Mouse (Mus musculus): Measurements from ENCODE around the gene Gm2696.
"Not testable (repeated sequence)": the region's sequence is repeated elsewhere in the genome, so short reads cannot be mapped to it uniquely, and the experiment has no call there.

Gene Gm2696

DNA sequence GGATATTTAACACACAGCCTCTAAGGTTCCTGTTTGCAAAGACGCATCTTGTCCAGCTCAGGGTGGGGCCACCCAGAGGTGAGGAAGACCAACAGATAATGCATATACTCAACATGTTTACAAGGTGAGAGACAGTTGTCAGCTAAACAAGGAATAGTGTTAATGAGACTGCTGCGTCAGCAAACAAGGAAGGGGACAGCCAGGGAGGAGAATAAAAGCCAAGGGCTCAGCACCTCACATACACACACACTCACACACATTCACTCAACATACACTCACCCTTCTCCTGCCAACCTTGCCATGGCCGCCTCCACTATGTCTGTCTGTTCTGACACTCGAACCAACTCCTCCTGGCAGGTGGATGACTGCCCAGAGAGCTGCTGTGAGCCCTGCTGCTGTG is at the start of gene Gm2696:
Gene Gm2696, plus strand, starts transcription at position 301 of the 400 bp plus-strand sequence.
- DNase-seq (ENCODE audit: low spot score in 2 of 2): no peak

DNA sequence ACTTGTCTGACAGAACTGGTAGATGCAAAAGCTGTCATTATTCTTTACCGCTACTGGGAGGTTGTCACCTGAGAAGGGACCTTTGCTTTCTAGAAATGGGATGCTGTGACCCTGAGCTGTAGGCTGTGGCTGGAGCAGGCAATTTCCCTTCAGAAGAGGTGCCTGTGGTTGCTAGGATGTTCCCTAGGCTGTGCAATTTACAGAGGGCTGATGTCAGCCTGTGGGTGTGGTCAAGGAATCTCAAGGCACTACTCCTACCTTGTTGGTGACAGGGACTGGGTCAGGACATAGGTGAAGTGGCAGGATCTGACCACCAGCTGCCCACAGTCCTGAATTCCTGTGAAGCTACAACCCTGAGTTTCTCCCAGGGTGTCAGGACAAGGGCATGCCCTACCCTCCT is 44.8 kb upstream of the Gm2696 start:
- DNase-seq (ENCODE audit: low spot score in 2 of 2): no peak

DNA sequence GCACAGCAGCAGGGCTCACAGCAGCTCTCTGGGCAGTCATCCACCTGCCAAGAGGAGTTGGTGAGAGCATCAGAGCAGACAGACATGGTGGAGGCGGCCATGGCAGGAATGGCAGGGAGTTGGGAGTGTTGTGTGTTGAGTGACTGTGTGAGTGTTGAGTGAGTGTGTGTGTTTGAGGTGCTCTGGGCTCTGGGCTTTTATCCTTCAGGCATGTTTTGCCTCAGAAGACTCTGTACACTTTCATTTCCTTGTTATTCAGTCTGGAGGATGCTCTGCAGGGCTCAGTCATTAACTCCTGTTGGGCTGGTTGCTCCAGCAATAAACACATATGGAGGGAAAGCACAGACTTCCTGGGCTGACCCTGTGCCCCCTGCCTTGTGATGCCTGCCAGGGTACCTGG is 43.3 kb upstream of the Gm2696 start, which contains the start of gene Gm3238:
Gene Gm3238, minus strand, starts transcription at position 101 of the 400 bp plus-strand sequence.
- not testable (repeated sequence) for DNase-seq (ENCODE audit: low spot score in 2 of 2)

DNA sequence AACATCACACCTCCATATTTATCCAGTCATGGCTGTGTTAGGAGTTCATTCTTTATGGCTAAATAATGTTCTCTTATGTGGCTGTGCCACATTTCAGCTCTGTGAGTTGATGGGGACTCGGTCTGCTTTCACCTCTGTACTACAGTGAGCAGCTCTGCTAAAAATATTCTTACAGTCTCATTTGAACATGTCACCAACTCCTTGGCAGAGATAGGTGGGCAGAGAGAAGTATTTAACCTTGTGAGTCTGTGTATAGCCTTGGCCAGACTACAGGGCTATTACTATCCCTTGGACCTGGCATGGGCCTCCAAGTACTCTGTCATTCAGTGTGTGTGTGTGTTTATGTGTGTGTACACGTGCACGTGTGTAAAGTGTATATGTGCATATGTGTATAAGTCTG is 42.3 kb upstream of the Gm2696 start:
- not testable (repeated sequence) for DNase-seq (ENCODE audit: low spot score in 2 of 2)

DNA sequence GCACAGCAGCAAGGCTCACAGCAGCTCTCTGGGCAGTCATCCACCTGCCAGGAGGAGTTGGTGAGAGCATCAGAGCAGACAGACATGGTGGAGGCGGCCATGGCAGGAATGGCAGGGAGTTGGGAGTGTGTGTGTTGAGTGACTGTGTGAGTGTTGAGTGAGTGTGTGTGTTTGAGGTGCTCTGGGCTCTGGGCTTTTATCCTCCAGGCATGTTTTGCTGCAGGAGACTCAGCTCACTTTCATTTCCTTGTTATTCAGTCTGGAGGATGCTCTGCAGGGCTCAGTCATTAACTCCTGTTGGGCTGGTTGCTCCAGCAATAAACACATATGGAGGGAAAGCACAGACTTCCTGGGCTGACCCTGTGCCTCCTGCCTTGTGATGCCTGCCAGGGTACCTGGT is 37.6 kb upstream of the Gm2696 start, which contains the start of gene Gm7138:
Gene Gm7138, minus strand, starts transcription at position 101 of the 400 bp plus-strand sequence.
- not testable (repeated sequence) for DNase-seq (ENCODE audit: low spot score in 2 of 2)

DNA sequence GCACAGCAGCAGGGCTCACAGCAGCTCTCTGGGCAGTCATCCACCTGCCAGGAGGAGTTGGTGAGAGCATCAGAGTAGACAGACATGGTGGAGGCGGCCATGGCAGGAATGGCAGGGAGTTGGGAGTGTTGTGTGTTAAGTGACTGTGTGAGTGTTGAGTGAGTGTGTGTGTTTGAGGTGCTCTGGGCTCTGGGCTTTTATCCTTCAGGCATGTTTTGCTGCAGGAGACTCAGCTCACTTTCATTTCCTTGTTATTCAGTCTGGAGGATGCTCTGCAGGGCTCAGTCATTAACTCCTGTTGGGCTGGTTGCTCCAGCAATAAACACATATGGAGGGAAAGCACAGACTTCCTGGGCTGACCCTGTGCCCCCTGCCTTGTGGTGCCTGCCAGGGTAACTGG is 32.0 kb upstream of the Gm2696 start, which contains the start of gene Gm3250:
Gene Gm3250, minus strand, starts transcription at position 101 of the 400 bp plus-strand sequence.
- not testable (repeated sequence) for DNase-seq (ENCODE audit: low spot score in 2 of 2)

DNA sequence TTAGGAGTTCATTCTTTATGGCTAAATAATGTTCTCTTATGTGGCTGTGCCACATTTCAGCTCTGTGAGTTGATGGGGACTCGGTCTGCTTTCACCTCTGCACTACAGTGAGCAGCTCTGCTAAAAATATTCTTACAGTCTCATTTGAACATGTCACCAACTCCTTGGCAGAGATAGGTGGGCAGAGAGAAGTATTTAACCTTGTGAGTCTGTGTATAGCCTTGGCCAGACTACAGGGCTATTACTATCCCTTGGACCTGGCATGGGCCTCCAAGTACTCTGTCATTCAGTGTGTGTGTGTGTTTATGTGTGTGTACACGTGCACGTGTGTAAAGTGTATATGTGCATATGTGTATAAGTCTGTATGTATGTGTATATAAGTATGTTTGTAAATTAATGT is 31.1 kb upstream of the Gm2696 start:
- not testable (repeated sequence) for DNase-seq (ENCODE audit: low spot score in 2 of 2)

DNA sequence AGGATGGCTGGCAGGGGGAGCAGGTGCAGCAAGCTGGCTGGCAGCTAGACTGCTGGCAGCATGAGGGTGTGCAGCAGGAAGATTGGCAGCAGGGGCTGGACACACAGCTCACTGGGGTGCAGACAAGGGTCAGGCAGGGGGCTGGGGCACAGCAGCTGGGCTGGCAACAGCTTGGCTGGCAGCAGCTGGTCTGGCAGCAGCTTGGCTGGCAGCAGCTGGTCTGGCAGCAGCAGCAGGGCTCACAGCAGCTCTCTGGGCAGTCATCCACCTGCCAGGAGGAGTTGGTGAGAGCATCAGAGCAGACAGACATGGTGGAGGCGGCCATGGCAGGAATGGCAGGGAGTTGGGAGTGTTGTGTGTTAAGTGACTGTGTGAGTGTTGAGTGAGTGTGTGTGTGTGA is 26.6 kb upstream of the Gm2696 start, which contains the start of gene Gm7137:
Gene Gm7137, minus strand, starts transcription at position 325 of the 400 bp plus-strand sequence.
- not testable (repeated sequence) for DNase-seq (ENCODE audit: low spot score in 2 of 2)

DNA sequence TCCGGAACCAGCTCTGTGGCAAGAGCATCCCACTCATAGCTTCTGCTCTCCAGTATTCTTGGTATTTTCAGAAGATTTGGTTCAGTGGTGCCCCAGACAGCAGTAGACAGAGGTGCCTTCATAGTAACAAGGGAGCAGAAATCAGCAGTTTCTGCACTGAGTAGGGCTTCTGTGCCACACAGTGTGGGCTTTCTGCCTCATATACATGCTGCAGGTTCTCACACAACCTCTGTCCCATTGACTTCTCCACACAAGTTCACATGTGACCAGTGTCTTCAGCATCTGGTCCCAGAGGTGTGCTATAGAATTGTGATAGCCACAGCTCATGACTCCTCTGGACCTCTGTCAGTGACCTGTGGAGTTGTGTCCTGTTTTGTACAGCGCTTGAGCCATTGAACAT is 25.9 kb upstream of the Gm2696 start:
- DNase-seq (ENCODE audit: low spot score in 2 of 2): no peak

DNA sequence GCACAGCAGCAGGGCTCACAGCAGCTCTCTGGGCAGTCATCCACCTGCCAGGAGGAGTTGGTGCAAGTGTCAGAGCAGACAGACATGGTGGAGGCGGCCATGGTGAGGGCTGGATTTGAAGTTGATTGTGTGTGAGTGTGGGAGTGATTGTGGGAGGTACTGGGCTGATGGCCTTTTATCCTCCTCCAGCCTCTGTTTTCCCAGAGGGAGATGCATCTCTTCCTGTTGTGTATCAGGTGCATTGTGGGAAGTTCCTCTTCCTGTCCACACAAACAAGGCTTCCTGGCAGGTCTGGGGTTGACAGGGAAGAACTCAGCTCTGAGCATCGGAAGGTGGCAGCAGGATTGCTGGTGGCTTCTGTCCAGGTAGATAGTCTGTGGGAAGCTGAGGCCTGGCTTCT is 19.5 kb upstream of the Gm2696 start, which contains the start of gene Gm9639:
Gene Gm9639, minus strand, starts transcription at position 101 of the 400 bp plus-strand sequence.
- no peak for DNase-seq (ENCODE audit: low spot score in 2 of 2)

DNA sequence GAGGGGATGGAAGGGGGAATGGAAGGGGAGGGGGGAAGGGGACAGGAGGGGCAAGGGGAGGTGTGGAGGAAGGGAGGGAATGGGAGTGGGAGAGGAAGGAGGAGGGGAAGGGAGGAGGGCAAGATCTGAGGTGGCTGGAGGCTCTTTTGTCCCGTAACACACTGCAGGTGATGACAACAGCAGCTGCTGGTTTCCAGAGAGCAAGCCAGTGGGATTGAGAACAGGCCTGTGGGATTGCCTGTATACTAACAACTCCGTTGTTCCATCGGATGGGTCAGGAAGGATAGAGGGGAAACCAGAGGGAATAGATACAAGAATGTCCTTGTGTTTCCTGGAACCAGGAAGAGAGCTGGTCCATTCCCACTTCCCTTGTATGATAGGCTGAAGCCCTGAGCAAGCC is 16.8 kb upstream of the Gm2696 start:
- no peak for DNase-seq (ENCODE audit: low spot score in 2 of 2)

DNA sequence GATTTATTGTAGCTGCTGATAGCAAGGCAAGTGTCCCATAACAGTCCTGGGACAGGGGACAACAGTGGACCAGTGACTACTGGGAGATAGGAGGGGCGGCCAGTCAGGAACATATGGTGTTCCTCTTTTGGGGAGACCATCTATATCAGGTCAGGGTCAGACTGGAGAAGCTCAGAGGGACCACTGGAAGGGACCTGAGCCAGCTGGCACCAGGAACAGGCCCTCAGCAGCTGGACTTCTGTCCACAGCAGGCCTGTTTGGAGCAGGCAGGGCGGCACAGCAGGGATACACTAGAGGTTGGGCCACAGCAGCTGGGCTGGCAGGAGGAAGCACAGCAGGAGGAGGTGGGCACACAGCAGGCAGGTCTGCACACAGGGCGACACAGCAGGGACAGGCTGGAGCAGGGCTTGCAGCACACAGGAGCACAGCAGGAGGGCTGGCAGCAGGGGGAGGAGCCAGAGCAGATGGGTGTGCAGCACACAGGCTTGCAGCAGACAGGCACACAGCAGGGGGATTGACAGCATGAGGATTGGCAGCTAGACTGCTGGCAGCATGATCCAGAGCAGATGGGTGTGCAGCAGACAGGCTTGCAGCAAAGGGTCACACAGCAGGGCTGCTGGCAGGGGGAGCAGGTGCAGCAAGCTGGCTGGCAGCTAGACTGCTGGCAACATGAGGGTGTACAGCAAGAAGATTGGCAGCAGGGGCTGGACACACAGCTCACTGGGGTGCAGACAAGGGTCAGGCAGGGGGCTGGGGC is 16.1 kb upstream of the Gm2696 start:
- not testable (repeated sequence) for DNase-seq (ENCODE audit: low spot score in 2 of 2)

DNA sequence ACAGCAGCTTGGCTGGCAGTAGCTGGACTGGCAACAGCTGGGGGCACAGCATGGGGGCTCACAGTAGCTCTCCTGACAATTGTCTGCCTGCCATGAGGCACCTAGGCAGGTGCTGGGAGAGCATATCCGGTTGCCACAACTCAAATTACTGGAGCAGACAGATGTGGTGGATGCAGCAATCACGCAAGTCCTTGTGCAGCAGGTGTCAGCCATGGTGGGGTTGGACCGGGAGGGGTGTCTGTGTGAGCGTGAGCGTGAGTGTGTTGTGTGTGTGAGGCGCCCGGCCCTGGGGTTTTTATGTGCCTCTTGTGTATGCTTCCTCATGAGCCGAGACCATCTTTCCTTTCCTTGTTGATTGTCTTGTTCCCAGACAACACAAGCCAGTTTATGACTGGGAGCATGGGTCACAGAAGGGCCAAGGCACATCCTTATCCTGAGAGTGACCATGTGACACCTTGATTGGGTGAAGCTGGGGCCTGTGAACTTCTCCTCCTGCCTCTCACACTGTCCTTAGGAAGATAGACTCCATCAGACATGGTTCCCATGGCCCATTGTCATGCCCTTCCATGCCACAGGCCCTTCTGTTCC is 15.5 kb upstream of the Gm2696 start, which contains the start of gene Gm19668:
Gene Gm19668, minus strand, starts transcription at position 213 of the 588 bp plus-strand sequence.
- no peak for DNase-seq (ENCODE audit: low spot score in 2 of 2)

DNA sequence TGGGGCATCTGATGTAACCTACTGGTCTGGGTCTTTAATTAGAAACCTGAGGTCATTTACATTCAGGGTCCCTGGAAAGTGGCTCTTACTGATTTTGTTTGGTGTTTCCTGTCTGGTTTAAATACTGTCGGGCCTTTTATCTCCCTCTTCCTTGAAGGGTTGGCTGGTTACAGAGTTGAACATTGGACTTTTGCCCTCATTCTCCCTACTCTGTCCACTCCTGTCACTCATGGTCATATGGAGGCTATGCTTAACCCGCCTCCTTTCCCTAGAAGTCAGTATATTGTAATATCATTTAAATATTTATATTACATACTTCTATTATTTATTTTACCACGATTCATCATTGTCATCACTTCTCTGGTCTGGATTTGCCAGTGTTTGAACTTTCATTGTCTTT is 10.4 kb upstream of the Gm2696 start:
- DNase-seq (ENCODE audit: low spot score in 2 of 2): no peak

DNA sequence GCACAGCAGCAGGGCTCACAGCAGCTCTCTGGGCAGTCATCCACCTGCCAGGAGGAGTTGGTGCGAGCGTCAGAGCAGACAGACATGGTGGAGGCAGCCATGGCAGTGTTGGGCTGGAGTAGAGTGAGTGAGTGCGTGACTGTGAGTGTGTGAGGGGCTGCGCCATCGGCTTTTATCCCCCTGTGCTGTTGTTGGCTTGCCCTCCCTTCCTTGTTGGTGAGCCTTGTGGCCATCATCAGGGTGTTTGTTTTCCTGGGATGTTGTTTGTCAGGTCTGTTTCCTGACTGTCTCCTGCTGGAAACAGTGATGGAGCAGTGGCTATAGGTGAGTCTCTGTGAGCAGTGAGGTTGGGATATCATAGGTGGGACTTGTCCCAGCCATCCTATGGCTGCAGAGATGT is 2.7 kb upstream of the Gm2696 start, which contains the start of gene Gm9507:
Gene Gm9507, minus strand, starts transcription at position 101 of the 400 bp plus-strand sequence.
- DNase-seq (ENCODE audit: low spot score in 2 of 2): no peak

DNA sequence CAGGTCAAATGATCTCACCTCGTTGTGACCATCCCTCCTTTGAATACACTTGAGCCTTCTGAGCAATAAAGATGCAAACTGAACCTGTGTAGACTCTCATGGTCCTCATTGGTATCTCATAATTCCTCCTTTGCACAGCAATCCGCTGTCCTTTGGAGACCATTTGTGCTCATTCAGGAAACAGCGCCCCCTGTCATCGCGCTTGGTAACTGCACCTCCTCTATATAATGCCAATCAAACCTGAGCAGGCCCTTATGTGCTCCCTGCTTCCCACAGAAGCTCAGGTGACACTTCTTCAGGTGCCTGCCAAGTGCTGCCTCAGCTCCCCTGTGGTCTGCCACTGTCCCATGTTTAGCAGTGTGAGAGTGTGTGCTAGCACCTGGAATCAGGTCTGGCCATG is 1.0 kb downstream of the Gm2696 start:
- peak in 1 of 2 experiments; percentile 69 for DNase-seq (ENCODE audit: low spot score in 2 of 2)

DNA sequence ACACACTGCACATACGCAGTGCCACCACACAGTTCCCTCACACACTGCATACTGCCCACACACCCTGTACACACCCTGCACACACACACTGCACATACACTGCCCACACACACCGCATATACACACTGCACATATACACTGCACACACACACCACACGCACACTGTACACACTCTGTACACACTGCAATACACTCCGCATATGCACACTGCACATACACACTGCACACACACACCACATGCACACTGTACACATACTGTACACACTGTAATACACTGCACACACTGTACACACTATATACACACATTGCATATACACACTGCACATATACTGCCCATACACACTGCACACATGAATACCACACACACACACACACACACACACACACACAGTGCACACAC is 4.0 kb downstream of the Gm2696 start:
- DNase-seq (ENCODE audit: low spot score in 2 of 2): no peak

DNA sequence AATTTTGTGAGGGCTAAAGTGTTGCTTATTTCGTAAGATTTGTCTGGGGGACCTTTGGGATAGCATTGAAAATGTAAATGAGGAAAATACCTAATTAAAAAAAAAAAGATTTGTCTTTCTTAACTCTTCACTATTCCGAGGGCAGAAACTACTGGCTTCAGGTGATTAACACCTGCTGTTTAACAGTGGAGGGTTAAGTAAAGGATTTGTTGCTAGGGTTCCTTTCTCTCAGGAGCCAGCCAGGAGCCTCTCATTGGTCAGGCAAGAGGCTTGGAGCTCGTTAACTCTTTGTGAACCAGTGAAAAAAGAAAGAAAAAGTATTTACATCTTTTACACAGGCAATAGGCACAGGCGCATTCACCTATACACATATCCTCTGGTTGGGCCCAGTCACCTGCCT is 4.7 kb downstream of the Gm2696 start:
- no peak for DNase-seq (ENCODE audit: low spot score in 2 of 2)

DNA sequence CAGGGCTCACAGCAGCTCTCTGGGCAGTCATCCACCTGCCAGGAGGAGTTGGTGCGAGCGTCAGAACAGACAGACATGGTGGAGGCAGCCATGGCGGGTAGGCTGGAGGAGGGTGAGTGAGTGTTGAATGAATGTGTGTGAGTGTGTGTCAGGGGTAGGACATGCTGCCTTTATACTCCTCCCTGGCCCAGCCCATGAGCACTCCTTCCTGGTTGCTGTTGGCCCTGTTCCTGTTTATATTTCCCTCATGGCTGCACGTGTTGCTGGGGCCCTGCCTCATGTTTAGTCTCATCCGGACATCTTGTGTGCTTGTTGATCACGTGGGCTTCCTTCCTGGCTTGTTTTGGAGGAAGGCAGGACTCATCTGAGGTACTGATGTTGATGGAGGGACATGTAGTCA is 12.5 kb downstream of the Gm2696 start, which contains the start of gene Krtap10-4:
Gene Krtap10-4, minus strand, starts transcription at position 145 of the 400 bp plus-strand sequence.
- DNase-seq (ENCODE audit: low spot score in 2 of 2): no peak

DNA sequence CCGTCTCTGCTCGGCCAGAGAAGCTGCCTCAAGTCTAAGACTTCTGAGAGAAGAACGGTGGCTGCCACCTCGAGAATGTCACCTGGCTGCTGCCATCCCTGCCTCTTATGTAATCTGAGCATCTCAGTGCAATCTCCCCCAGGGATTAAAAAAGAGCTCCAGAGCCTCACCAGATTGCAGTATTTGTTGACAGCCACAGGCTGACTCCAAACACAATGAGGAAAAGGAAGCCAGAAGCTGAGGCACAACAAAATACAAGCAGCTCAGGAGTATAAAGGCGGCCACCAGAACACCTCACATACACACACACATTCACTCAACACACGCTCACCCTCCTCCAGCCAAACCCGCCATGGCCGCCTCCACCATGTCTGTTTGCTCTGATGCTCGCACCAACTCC is 21.2 kb downstream of the Gm2696 start, which contains the start of gene Krtap10-10:
Gene Krtap10-10, plus strand, starts transcription at position 301 of the 400 bp plus-strand sequence.
- DNase-seq (ENCODE audit: low spot score in 2 of 2): no peak

DNA sequence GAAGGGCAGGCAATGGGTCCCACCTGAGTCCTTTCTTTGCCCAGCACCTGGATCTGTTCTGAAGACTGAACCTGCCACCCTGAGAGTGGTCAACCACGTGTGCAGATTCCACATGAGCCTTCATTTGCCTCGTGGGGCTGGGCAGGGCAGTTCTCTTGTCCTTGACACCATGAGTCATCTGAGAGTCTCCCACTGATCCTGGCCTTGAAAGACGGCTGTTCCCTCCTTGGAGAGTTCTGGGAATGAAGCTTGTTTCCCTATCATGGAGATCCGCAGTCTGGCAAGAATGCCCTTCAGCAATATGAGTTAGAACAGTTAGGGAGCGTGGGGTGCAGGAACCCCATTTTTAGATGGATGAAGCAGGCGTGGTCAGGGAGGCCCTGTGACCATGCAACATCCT is 24.5 kb downstream of the Gm2696 start:
- no peak for DNase-seq (ENCODE audit: low spot score in 2 of 2)

DNA sequence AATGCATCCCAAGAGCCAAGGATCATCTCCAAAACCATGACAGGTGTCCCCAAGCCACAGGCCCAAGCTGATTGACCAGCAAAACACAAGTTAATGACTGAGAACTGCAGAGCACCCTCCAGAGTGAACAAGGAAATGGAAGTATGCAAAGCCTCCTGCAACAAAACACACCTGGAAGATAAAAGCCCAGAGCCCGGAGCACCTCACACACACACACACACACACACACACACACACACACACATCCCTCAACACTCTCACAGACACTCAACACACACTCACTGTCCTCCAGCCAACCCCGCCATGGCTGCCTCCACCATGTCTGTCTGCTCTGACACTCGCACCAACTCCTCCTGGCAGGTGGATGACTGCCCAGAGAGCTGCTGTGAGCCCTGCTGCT is 32.0 kb downstream of the Gm2696 start, which contains the start of gene Gm36176:
Gene Gm36176, plus strand, starts transcription at position 301 of the 400 bp plus-strand sequence.
- DNase-seq (ENCODE audit: low spot score in 2 of 2): no peak
